Mouse (Mus musculus) myocyte (in vitro differentiated cells): ENCODE results near the gene 1700020L24Rik. TPM values are rescaled to one million over a fixed set of nuclear protein-coding genes. Genes with fewer than 3 reads are reported as not detected.

Source experiments
- H3K27me3 ChIP-seq: one replicate; pipeline ENCODE4 v1.6.1; 2011; ENCODE audit not compliant: control insufficient read depth, insufficient read depth, insufficient read length
- H3K36me3 ChIP-seq: one replicate; pipeline ENCODE4 v1.6.1; 2011; ENCODE audit not compliant: control insufficient read depth, insufficient read depth
- H3K4me2 ChIP-seq: one replicate; pipeline ENCODE4 v1.6.1; 2011; ENCODE audit warnings: low read depth, control low read depth
- H3K4me3 ChIP-seq: one replicate; pipeline ENCODE4 v1.5.1; 2011; ENCODE audit warnings: mild to moderate bottlenecking, control low read depth, moderate library complexity
- H3K79me2 ChIP-seq: one replicate; pipeline ENCODE4 v1.6.1; 2011; ENCODE audit not compliant: control insufficient read depth, insufficient read depth
- H3ac ChIP-seq: one replicate; pipeline ENCODE4 v1.6.1; 2011; ENCODE audit not compliant: control insufficient read depth, insufficient read length
- CEBPB ChIP-seq: IDR thresholded peaks from 2 replicates; pipeline ENCODE4 v1.6.1; 2011; ENCODE audit warnings: mild to moderate bottlenecking, moderate library complexity; ENCODE audit not compliant: poor library complexity, insufficient read depth, severe bottlenecking
- E2F4 ChIP-seq: IDR thresholded peaks from one replicate; pipeline ENCODE4 v1.6.1; 2011; ENCODE audit warnings: mild to moderate bottlenecking, control low read depth, moderate library complexity; ENCODE audit not compliant: insufficient read depth
- MAX ChIP-seq: IDR thresholded peaks from one replicate; pipeline ENCODE4 v1.6.1; 2011; ENCODE audit warnings: low read depth, mild to moderate bottlenecking, control low read depth
- MYOD1 ChIP-seq, 3 experiments: IDR thresholded peaks; one replicate each; pipeline ENCODE4 v1.6.1; 2011; ENCODE audit warnings: control low read depth in 2 of 3, low read depth in 2 of 3, mild to moderate bottlenecking in 2 of 3, moderate library complexity in 1 of 3; ENCODE audit not compliant: insufficient read length in 2 of 3, control insufficient read depth in 1 of 3
- MYOG ChIP-seq, 3 experiments: IDR thresholded peaks; one replicate each; pipeline ENCODE4 v1.6.1; 2011; ENCODE audit warnings: control low read depth in 2 of 3, low read depth in 2 of 3, mild to moderate bottlenecking in 2 of 3; ENCODE audit not compliant: insufficient read length in 2 of 3, control insufficient read depth in 1 of 3, insufficient read depth in 1 of 3
- POLR2A ChIP-seq: IDR thresholded peaks from one replicate; pipeline ENCODE4 v1.6.1; 2011; ENCODE audit warnings: low read depth, mild to moderate bottlenecking, control low read depth, moderate library complexity; ENCODE audit not compliant: insufficient read length
- POLR2AphosphoS2 ChIP-seq: IDR thresholded peaks from one replicate; pipeline ENCODE4 v1.6.1; 2011; ENCODE audit warnings: low read depth, control low read depth; ENCODE audit not compliant: insufficient read length
- REST ChIP-seq: IDR thresholded peaks from one replicate; pipeline ENCODE4 v1.6.1; 2011; ENCODE audit warnings: mild to moderate bottlenecking, control low read depth, moderate library complexity; ENCODE audit not compliant: insufficient read depth, insufficient read length
- SRF ChIP-seq: IDR thresholded peaks from one replicate; pipeline ENCODE4 v1.6.1; 2011; ENCODE audit warnings: low read depth; ENCODE audit not compliant: control insufficient read depth, insufficient read length
- TCF12 ChIP-seq: IDR thresholded peaks from one replicate; pipeline ENCODE4 v1.6.1; 2011; ENCODE audit warnings: mild to moderate bottlenecking, control low read depth; ENCODE audit not compliant: poor library complexity, insufficient read depth, severe bottlenecking
- TCF3 ChIP-seq: IDR thresholded peaks from one replicate; pipeline ENCODE4 v1.6.1; 2011; ENCODE audit warnings: low read depth, control low read depth; ENCODE audit not compliant: insufficient read length
- USF1 ChIP-seq: IDR thresholded peaks from one replicate; pipeline ENCODE4 v1.6.1; 2011; ENCODE audit warnings: low read depth, mild to moderate bottlenecking, control low read depth, moderate library complexity
- polyA plus RNA-seq: library from polyadenylated mRNA; unstranded; fragments of >200 nt; fragmentation: generic; extraction: Trizol; gene quantifications from one replicate; pipeline ENCODE4 v1.2.1, GENCODE M21; 2012; ENCODE audit warnings: missing spikeins

Gene 1700020L24Rik
- polyA plus RNA-seq, 1 experiment = 12.0 TPM

GRCm38 (mm10) chr11:83461462-83462027, 24.1 kb downstream of the 1700020L24Rik start:
- Histone ChIP-seq H3ac (no peak overlapping the region), H3K4me2 (peak overlapping the region; percentile 69), H3K27me3 (no peaks in the 10 kb centered on the region), H3K79me2 (no peaks in the 10 kb centered on the region), H3K36me3 (no peaks in the 10 kb centered on the region), H3K4me3 (peak overlapping the region; percentile 30)
- TF ChIP-seq REST = no peak
- no peak for TF ChIP-seq TCF12
- TF ChIP-seq E2F4 = no peak
- no peak for TF ChIP-seq MYOG (IDR thresholded peaks at IDR 0.05; ENCODE audit: control insufficient read depth in 1 of 3, insufficient read depth in 1 of 3, insufficient read length in 2 of 3, low read depth in 2 of 3)
- TF ChIP-seq TCF3 = no peak
- TF ChIP-seq MAX = no peak
- no peak for TF ChIP-seq POLR2A
- no peak for TF ChIP-seq POLR2AphosphoS2
- TF ChIP-seq SRF = no peak
- no peak for TF ChIP-seq MYOD1 (IDR thresholded peaks at IDR 0.05; ENCODE audit: control insufficient read depth in 1 of 3, insufficient read length in 2 of 3, low read depth in 2 of 3)
- TF ChIP-seq USF1 = no peak
- no peak for TF ChIP-seq CEBPB

- TF ChIP-seq POLR2AphosphoS2 (peak; percentile 61), USF1 (no peak), TCF12 (no peak), CEBPB (no peak), MAX (no peak), MYOG (IDR thresholded peaks at IDR 0.05; ENCODE audit: control insufficient read depth in 1 of 3, insufficient read depth in 1 of 3, insufficient read length in 2 of 3, low read depth in 2 of 3) (peak in 2 of 3 experiments; percentile 12 to 43), POLR2A (peak; percentile 87), TCF3 (no peak), MYOD1 (IDR thresholded peaks at IDR 0.05; ENCODE audit: control insufficient read depth in 1 of 3, insufficient read length in 2 of 3, low read depth in 2 of 3) (peak in 1 of 3 experiments; percentile 13), REST (no peak), E2F4 (no peak), SRF (no peak)
- Histone ChIP-seq H3ac (peak within 1 kb of the TSS; percentile 68), H3K4me3 (peak within 1 kb of the TSS; percentile 30), H3K27me3 (no peaks in the 10 kb centered on the region), H3K79me2 (no peaks in the 10 kb centered on the region), H3K36me3 (no peaks in the 10 kb centered on the region), H3K4me2 (peak within 1 kb of the TSS; percentile 96)
Measured at GRCm38 (mm10) chr11:83462711-83463244, 25.3 kb downstream of the 1700020L24Rik start, which contains the start of gene Mmp28. Mmp28 (minus strand) TSS chr11:83463071.

- Histone ChIP-seq H3K4me2 (peak overlapping the region; percentile 49), H3K36me3 (no peaks in the 10 kb centered on the region), H3K79me2 (no peaks in the 10 kb centered on the region), H3K4me3 (no peak overlapping the region), H3K27me3 (no peaks in the 10 kb centered on the region), H3ac (no peak overlapping the region)
- TF ChIP-seq MYOG (IDR thresholded peaks at IDR 0.05; ENCODE audit: control insufficient read depth in 1 of 3, insufficient read depth in 1 of 3, insufficient read length in 2 of 3, low read depth in 2 of 3) (peak in 2 of 3 experiments; percentile 73 to 89), POLR2A (no peak), MYOD1 (IDR thresholded peaks at IDR 0.05; ENCODE audit: control insufficient read depth in 1 of 3, insufficient read length in 2 of 3, low read depth in 2 of 3) (peak in 2 of 3 experiments; percentile 48 to 84), TCF12 (peak; percentile 44), MAX (no peak)
Measured at GRCm38 (mm10) chr11:83465976-83466375, 28.5 kb downstream of the 1700020L24Rik start.

GRCm38 (mm10) chr11:83467120-83467652, 29.7 kb downstream of the 1700020L24Rik start:
- Histone ChIP-seq H3K4me3 (no peak overlapping the region), H3ac (no peak overlapping the region), H3K79me2 (no peaks in the 10 kb centered on the region), H3K27me3 (no peaks in the 10 kb centered on the region), H3K36me3 (no peaks in the 10 kb centered on the region), H3K4me2 (peak overlapping the region; percentile 49)
- TF ChIP-seq REST (no peak), MYOD1 (IDR thresholded peaks at IDR 0.05; ENCODE audit: control insufficient read depth in 1 of 3, insufficient read length in 2 of 3, low read depth in 2 of 3) (peak in 2 of 3 experiments; percentile 43 to 90), MYOG (IDR thresholded peaks at IDR 0.05; ENCODE audit: control insufficient read depth in 1 of 3, insufficient read depth in 1 of 3, insufficient read length in 2 of 3, low read depth in 2 of 3) (peak; percentile 57 to 96 (median 92)), TCF3 (peak; percentile 57), SRF (no peak), TCF12 (peak; percentile 84)
